11 mouse cellular contexts compared by ENCODE assay signal in genomic region chr7:28593206-28594111, GRCm38 (mm10). TPM values are rescaled to one million over a fixed set of nuclear protein-coding genes. Genes with fewer than 3 reads are reported as not detected.
DNase-seq lines count a peak whose midpoint lies in the region; ATAC-seq lines count a peak whose summit lies in the region.
"Had no signal": no experiment of that assay in that cellular context is flagged by ENCODE, and none has a peak within 500 bp of the region (broad histone marks: within the 10 kb centered on the region; RNA-seq: fewer than 3 reads in every experiment).

No protein-coding gene starts in this region.

- H3K9me3 ChIP-seq in forebrain, embryonic 12.5 days: no peaks in the 10 kb centered on the region
- H3K9me3 ChIP-seq in forebrain, embryonic 15.5 days: no peaks in the 10 kb centered on the region
- no peaks in the 10 kb centered on the region for H3K9me3 ChIP-seq in heart, embryonic 14.5 days (ENCODE audit: control insufficient read depth, low read length)
- H3K9me3 ChIP-seq in limb, embryonic 12.5 days: no peaks in the 10 kb centered on the region

- ATAC-seq in forebrain, embryonic 12.5 days (ENCODE audit: low FRiP score): no peak
- ATAC-seq in forebrain, embryonic 15.5 days (replicated peaks): no peak
- ATAC-seq in heart, embryonic 14.5 days (ENCODE audit: insufficient number of reproducible peaks, insufficient read depth, low FRiP score, low read depth): no peak
- no peak for ATAC-seq in limb, embryonic 12.5 days (ENCODE audit: insufficient number of reproducible peaks, insufficient read depth, low FRiP score, low TSS enrichment, low read depth)

- H3K4me2 ChIP-seq in forebrain, embryonic 12.5 days: no peak overlapping the region
- no peak overlapping the region for H3K4me2 ChIP-seq in forebrain, embryonic 15.5 days (replicated peaks)
- no peak overlapping the region for H3K4me2 ChIP-seq in heart, embryonic 14.5 days (ENCODE audit: low read length)
- peak overlapping the region; percentile 26; the same call in 1 of the 2 replicates for H3K4me2 ChIP-seq in limb, embryonic 12.5 days

- 0 out of 2 replicates have a peak overlapping the region, but pooled peaks have one; percentile 4 for H3K9ac ChIP-seq in forebrain, embryonic 12.5 days
- H3K9ac ChIP-seq in forebrain, embryonic 15.5 days (replicated peaks): no peak overlapping the region
- 0 out of 2 replicates have a peak overlapping the region, but pooled peaks have one; percentile 21 for H3K9ac ChIP-seq in heart, embryonic 14.5 days (ENCODE audit: low read length)
- no peak overlapping the region; the same call in none of the 2 replicates for H3K9ac ChIP-seq in limb, embryonic 12.5 days (replicated peaks)

- WGBS in forebrain, embryonic 12.5 days: 74% methylated on average over 14 of the region's 14 CpGs
- WGBS in forebrain, embryonic 15.5 days: 65% methylated on average over 14 of the region's 14 CpGs
- WGBS in heart, embryonic 14.5 days: 48% methylated on average over 14 of the region's 14 CpGs
- 43% methylated on average over 14 of the region's 14 CpGs for WGBS in limb, embryonic 12.5 days

- H3K4me3 ChIP-seq in forebrain, embryonic 12.5 days (replicated peaks): no peak overlapping the region
- H3K4me3 ChIP-seq in forebrain, embryonic 15.5 days: no peak overlapping the region
- no peak overlapping the region for H3K4me3 ChIP-seq in heart, embryonic 14.5 days (ENCODE audit: control insufficient read depth in 1 of 2, insufficient read depth in 1 of 2, low read depth in 1 of 2, low read length in 2 of 2)
- no peak overlapping the region for H3K4me3 ChIP-seq in limb, embryonic 12.5 days (replicated peaks)
- H3K4me3 ChIP-seq: erythroblast, embryonic 14.5 days had no signal

- DNase-seq in adipocyte (ENCODE audit: low spot score): peak; percentile 48
- no peak for DNase-seq in ovary, postnatal 10 days (ENCODE audit: low spot score)
- no peak for DNase-seq in layer of hippocampus, postnatal 25 days (ENCODE audit: extremely low spot score in 1 of 2, low spot score in 1 of 2)
- DNase-seq in urinary bladder, postnatal 25 days (ENCODE audit: low spot score): no peak

- no peaks in the 10 kb centered on the region; the same call in 1 of the 2 replicates for H3K36me3 ChIP-seq in forebrain, embryonic 12.5 days (replicated peaks)
- no peaks in the 10 kb centered on the region for H3K36me3 ChIP-seq in forebrain, embryonic 15.5 days
- peaks cover 7% of the 10 kb centered on the region; the same call in 1 of the 2 replicates for H3K36me3 ChIP-seq in heart, embryonic 14.5 days (ENCODE audit: control insufficient read depth, insufficient read depth, low read length)
- H3K36me3 ChIP-seq in limb, embryonic 12.5 days: peaks cover 8% of the 10 kb centered on the region

- H3K4me1 ChIP-seq in forebrain, embryonic 12.5 days: peaks cover 43% of the 10 kb centered on the region
- H3K4me1 ChIP-seq in forebrain, embryonic 15.5 days: peaks cover 36% of the 10 kb centered on the region
- H3K4me1 ChIP-seq in heart, embryonic 14.5 days (ENCODE audit: control insufficient read depth in 2 of 2, insufficient read depth in 2 of 2, low read length in 2 of 2): peaks cover 40 to 59% of the 10 kb centered on the region in 2 experiments
- peaks cover 63% of the 10 kb centered on the region for H3K4me1 ChIP-seq in limb, embryonic 12.5 days (replicated peaks)

- H3K27ac ChIP-seq in forebrain, embryonic 12.5 days: no peak overlapping the region
- no peak overlapping the region for H3K27ac ChIP-seq in forebrain, embryonic 15.5 days (replicated peaks)
- H3K27ac ChIP-seq in heart, embryonic 14.5 days (replicated peaks in 1 of 2; ENCODE audit: control insufficient read depth in 1 of 2, insufficient read depth in 1 of 2, low read depth in 2 of 2, low read length in 2 of 2): peak overlapping the region in 1 of 2 experiments; percentile 28; a peak in 2 of 4 replicates
- H3K27ac ChIP-seq in limb, embryonic 12.5 days: peak overlapping the region; percentile 74

- no peaks in the 10 kb centered on the region for H3K27me3 ChIP-seq in forebrain, embryonic 12.5 days
- H3K27me3 ChIP-seq in forebrain, embryonic 15.5 days: no peaks in the 10 kb centered on the region
- H3K27me3 ChIP-seq in heart, embryonic 14.5 days (ENCODE audit: control insufficient read depth, insufficient read depth, low read length): no peaks in the 10 kb centered on the region
- no peaks in the 10 kb centered on the region for H3K27me3 ChIP-seq in limb, embryonic 12.5 days

RNA-seq across cellular contexts. Expression of gene Samd4b, which starts 4.5 kb away (rescaled TPM):
- 35.6 and 37.6 TPM in 2 replicates for polyA plus RNA-seq in forebrain, embryonic 12.5 days (2016; fragmentation: Nextera tagmentation; extraction: Ambion mirVana)
- polyA plus RNA-seq in forebrain, embryonic 15.5 days (2015; fragmentation: Nextera tagmentation; extraction: Ambion mirVana): 24.3 and 25.7 TPM in 2 replicates
- 23.5 and 25.2 TPM in 2 replicates for polyA plus RNA-seq in heart, embryonic 14.5 days (2014; fragmentation: Nextera tagmentation; extraction: Ambion mirVana)
- polyA plus RNA-seq in limb, embryonic 12.5 days (2016; fragmentation: Nextera tagmentation; extraction: Ambion mirVana): 30.5 and 36.0 TPM in 2 replicates
- total RNA-seq in layer of hippocampus, postnatal 25 days (2021): 10 to 100 TPM; 70.1 to 71.0 TPM

RNA-seq across cellular contexts. Expression of gene Pak4, which starts 4.5 kb away (rescaled TPM):
- 41.0 and 43.9 TPM in 2 replicates for polyA plus RNA-seq in forebrain, embryonic 12.5 days (2016; fragmentation: Nextera tagmentation; extraction: Ambion mirVana)
- polyA plus RNA-seq in forebrain, embryonic 15.5 days (2015; fragmentation: Nextera tagmentation; extraction: Ambion mirVana): 28.9 and 30.0 TPM in 2 replicates
- 21.1 and 22.1 TPM in 2 replicates for polyA plus RNA-seq in heart, embryonic 14.5 days (2014; fragmentation: Nextera tagmentation; extraction: Ambion mirVana)
- polyA plus RNA-seq in limb, embryonic 12.5 days (2016; fragmentation: Nextera tagmentation; extraction: Ambion mirVana): 42.4 and 44.1 TPM in 2 replicates
- 10 to 100 TPM; 13.4 to 14.8 TPM for total RNA-seq in layer of hippocampus, postnatal 25 days (2021)

RNA-seq across cellular contexts. Expression of gene Acp7, which starts 37.7 kb away (rescaled TPM):
- polyA plus RNA-seq in forebrain, embryonic 12.5 days (2016; fragmentation: Nextera tagmentation; extraction: Ambion mirVana): not detected in 2 replicates
- not detected in 2 replicates for polyA plus RNA-seq in forebrain, embryonic 15.5 days (2015; fragmentation: Nextera tagmentation; extraction: Ambion mirVana)
- not detected in 2 replicates for polyA plus RNA-seq in heart, embryonic 14.5 days (2014; fragmentation: Nextera tagmentation; extraction: Ambion mirVana)
- polyA plus RNA-seq in limb, embryonic 12.5 days (2016; fragmentation: Nextera tagmentation; extraction: Ambion mirVana): not detected in 2 replicates
- 1 to 10 TPM; 1.6 to 2.0 TPM for total RNA-seq in layer of hippocampus, postnatal 25 days (2021)
- polyA plus RNA-seq: erythroblast, embryonic 14.5 days; neural tube, embryonic 11.5 days had no signal

RNA-seq across cellular contexts. Expression of gene Nccrp1, which starts 46.4 kb away (rescaled TPM):
- not detected in 2 replicates for polyA plus RNA-seq in forebrain, embryonic 12.5 days (2016; fragmentation: Nextera tagmentation; extraction: Ambion mirVana)
- polyA plus RNA-seq in forebrain, embryonic 15.5 days (2015; fragmentation: Nextera tagmentation; extraction: Ambion mirVana): not detected in 2 replicates
- not detected in 2 replicates for polyA plus RNA-seq in heart, embryonic 14.5 days (2014; fragmentation: Nextera tagmentation; extraction: Ambion mirVana)
- polyA plus RNA-seq in limb, embryonic 12.5 days (2016; fragmentation: Nextera tagmentation; extraction: Ambion mirVana): not detected in 2 replicates
- total RNA-seq in layer of hippocampus, postnatal 25 days (2021): under 1 TPM; 0.40 to 0.57 TPM

RNA-seq across cellular contexts. Expression of gene Sycn, which starts 52.8 kb away (rescaled TPM):
- not detected in 2 replicates for polyA plus RNA-seq in forebrain, embryonic 12.5 days (2016; fragmentation: Nextera tagmentation; extraction: Ambion mirVana)
- not detected in 2 replicates for polyA plus RNA-seq in forebrain, embryonic 15.5 days (2015; fragmentation: Nextera tagmentation; extraction: Ambion mirVana)
- not detected in 2 replicates for polyA plus RNA-seq in heart, embryonic 14.5 days (2014; fragmentation: Nextera tagmentation; extraction: Ambion mirVana)
- not detected in 2 replicates for polyA plus RNA-seq in limb, embryonic 12.5 days (2016; fragmentation: Nextera tagmentation; extraction: Ambion mirVana)
- not detected for total RNA-seq in layer of hippocampus, postnatal 25 days (2021)
- total RNA-seq: ES-E14 had no signal
- polyA plus RNA-seq: erythroblast, embryonic 14.5 days; neural tube, embryonic 11.5 days had no signal

Comparison
In these comparisons a context has a peak if more than half of its experiments do, and no peak if none do; other contexts are left out.
1. H3K9ac ChIP-seq: peak in forebrain, embryonic 12.5 days (single experiment) and heart, embryonic 14.5 days (single experiment); none in forebrain, embryonic 15.5 days (single experiment) and limb, embryonic 12.5 days (single experiment).